Mouse (Mus musculus) lung, postnatal 14 days (tissue): ENCODE data around the gene Slc29a2.
"Not testable (repeated sequence)": the region's sequence is repeated elsewhere in the genome, so short reads cannot be mapped to it uniquely, and the experiment has no call there.

Source experiments
- DNase-seq: peaks from one replicate; pipeline ENCODE4 v3.0.0; 2021

The Slc29a2 gene

DNA sequence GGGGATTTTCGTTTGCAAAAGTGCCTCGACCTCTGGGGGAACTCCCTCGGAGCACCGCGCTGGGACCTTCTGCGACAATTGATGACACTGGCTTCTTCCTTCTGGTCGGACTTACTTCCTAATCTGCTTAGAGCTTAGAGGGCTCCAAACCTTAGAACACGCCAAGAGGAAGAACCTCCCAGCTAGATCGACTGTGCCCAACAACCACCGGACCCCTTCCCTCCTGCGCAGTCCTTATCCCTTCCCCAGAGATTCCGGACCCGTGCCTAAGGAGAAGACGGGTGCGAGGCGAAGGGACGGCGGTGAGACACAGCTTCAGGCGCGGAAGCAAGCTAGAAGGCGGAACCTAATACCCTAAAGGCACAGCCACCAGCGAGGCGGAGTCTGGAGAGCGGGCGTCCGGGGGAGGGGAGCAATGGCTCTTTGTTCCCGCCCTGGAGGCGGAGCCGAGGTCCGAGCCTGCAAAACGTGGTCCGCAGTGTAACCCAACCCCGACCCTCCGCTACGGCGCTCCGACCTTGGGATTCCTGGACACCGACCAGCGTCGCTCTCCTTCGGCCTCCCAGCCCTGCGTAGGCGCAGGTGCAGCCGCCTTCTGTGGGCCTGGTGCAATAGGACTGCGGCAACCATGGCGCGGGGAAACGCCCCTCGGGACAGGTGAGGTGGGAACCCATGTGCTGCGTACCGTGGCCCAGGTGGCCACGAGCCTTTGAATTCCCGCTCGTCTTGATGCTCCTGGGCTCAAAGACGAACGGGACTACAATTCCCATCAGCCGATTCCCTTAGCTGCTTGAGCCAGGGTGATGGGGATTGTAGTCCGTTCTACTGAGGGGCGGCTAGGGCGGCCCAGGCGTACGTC is at the start of gene Slc29a2:
Gene Slc29a2, plus strand, starts transcription at position 240 of the 859 bp plus-strand sequence.
- peak; percentile 91 for DNase-seq

DNA sequence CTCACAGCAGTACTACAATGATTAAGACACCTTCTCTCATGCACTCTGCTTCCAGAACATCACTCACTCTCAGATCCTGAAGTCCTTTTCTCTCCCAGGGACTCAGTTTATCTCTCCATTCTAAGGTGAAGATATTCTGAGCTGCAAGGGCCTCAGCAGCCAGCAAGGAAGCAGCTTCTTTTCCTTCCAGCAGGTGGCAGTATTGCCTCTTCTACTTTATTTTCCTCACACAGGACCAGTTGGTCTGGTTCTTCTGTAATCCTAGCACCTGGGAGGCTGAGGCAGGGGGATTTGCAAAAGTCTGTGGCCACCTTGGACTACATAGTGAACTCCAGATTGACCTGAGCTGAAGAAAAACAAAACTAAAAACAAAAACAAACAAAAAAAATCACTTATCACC is 41.9 kb upstream of the Slc29a2 start:
- peak; percentile 57 for DNase-seq

DNA sequence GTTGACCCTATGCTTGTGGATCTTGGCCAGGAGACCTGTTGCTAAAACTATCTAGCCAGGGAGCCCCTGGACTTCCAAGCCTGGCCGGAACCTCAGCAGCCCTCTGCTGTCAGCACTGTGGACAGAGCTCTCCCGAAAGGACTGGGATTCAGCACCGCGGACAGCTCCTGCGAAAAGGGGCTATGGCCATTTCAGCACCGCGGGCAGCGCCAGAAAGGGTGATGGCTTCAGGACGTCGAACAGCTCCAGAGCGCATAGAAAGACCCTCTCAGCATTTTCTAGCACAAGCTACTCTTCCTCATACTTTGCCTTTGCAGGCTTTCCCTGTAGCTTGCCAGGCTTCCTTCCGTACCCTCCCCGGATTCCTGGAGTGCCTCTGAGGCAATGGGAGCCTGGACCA is 34.6 kb upstream of the Slc29a2 start:
- peak; percentile 97 for DNase-seq

DNA sequence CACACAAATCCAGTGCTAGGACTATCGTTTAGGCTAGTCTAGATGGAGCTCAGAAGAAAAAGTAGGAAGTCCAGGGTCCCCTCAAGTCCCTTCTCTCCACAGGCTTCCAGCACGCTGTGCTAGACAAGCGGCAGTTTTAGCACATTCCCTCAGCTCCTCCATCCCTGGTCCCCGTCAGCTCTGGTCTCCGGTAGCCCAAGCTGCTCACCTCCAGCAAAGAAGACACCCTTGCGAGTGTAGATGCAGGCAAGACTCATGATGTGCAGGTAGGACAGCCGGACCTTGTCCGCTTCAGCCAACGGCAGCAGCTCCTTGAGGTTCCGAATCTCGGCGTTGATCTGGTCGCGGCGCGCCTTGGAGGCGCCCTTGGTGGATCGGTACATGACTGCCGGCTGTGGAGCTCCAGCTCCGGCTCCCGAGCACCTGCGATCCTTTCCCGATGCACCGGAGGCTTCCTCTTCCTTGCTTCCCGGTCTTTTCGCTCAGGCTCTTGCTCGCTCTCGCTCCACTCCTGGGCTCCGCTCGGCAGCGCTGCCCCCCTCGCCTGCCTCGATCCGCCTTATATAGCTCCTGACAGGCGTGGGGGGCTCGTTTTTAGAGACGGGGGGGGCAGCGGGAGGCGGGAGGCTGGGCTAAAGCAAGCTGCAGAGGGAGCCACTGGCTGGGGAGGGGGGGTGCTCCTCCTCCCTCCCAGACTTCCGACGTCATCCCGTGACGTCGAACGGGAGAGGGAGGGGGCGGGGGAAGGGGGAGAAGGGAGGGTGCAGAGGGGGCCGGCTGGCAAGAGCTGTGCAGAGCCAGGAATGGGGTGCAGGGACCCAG is 34.0 kb upstream of the Slc29a2 start:
- DNase-seq, result no peak

- DNase-seq, result no peak
Measured at GRCm38 (mm10) chr19:4990256-4990625, 33.4 kb upstream of the Slc29a2 start, which contains the start of gene Npas4. Gene Npas4 (minus strand): TSS chr19:4990316.

DNA sequence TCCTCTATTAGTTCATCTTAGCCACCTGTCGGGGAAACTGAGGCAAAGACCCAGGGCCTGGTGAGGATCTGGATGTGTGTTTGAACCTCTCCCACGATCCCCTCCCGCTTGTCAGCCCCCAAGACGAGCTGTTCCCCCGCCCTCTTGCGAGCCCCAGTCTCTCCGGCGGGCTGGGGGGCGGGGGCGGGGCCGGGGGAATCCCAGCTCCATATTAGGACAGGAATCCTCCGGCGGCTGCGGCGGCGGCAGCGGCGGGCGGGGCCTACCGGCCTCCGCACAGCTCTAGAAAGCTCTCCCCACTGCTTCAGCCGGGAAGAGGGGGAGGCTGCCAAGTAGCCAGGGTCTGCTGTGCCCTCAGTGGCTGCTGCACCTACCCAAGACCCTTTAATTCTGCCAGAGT is 32.9 kb upstream of the Slc29a2 start:
- no peak for DNase-seq

DNA sequence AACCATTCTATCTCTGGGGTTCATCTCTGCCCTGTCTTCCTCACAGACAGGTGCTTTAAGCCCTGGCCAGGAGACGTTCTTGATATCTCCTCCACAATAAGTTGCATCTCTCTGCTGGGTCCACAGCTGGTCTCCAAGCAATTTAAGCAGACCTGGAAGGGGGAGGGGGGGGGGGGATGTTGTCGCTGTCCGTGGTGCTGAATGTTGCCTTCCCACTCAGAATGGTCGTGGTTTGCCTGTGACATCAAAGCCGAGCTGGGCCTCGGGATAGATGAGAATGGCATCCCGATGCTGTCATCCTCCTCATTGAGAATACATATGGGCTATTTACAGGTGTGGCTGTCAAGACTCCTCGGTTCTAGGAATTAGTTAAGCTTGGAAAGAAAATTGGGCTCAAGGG is 31.3 kb upstream of the Slc29a2 start:
- no peak for DNase-seq

DNA sequence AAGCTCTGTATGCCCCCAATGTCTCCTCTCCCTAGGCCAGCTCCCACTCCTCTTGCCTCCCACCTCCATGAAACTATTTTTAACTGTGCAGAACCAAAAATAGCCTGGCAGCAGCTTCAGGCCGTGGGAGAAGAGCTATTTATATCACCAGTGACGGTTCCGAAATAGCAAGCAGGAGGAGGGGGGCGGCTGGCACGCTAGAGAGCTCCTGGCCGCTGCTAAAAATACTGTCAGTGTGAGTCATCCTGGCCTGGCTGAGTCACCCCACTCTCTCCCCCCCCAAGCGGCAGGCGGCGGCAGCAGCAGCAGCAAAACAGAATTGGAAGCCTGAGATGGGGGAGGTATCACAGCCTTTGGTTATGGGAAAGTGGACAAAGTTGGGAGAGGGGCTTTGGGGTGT is 30.8 kb upstream of the Slc29a2 start:
- peak; percentile 52 for DNase-seq

GRCm38 (mm10) chr19:4994043-4994442 is 29.6 kb upstream of the Slc29a2 start:
- no peak for DNase-seq

DNA sequence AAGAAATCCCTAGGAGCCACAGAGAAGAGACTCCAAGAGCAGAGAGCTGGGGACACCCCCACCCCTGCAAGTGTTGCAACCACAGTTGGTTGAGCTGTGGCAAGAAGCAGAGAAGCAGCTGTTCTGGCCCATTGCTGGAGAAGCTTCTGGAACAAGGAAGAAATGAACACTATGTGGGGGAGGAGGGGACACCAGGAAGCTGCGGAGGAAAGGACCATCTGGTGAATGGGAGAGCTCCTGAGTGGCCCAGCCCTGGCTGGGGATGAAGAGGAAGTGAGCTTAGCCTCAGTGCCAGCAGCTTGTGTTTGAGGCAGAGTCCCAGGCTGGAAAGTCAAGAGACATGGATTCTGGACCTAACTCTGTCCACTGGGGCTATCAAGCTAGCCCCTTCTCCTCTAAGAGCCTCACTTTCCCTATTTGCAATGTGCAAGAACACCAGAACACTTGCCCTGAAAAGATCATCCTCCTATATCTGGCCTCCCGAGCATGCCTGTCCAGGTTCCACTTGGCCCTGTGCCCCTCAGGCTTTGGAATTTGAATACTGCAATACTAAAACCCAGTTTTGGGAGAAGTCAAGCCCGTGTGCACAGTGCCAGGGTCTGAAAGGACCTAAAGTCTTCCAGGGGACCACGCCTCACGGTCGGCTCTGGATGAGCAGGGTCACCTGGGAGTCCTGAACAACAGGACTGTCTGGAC is 24.1 kb upstream of the Slc29a2 start:
- DNase-seq, result no peak

DNA sequence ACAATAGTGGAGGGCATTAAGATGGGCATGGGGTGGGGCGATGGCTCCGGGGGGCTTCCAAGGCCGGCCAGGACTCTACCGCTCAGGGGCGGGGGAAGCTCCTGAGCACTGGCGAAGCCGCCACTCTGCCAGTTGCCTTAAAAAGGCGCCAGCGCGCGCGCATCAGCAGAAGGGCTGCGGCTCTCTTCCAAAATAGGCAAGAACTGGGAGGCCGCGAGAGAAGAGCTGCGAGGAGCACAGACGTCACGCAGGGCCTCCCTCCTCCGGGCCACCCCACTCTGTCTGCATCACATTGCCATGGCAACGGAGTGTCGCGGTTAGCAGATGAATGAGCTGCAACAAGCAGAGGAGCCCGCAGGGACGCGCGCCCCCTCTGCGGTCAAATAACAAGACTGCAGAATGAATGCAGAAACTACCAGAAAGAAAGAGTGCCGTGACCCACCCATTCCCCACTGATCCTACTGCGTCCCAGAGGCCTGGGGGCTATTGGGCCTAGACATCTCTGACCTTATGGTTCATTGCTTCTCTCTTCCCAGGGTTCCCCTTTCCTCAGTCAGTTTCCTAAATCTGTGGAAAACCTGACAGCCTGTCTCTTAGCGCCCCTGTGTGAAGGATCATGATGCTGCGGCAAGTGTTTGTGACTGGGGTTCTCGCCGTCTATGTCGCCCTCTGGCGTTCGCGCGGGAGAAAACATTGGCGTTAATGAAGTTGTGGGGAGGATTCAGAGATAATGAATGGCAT is 21.8 kb upstream of the Slc29a2 start:
- peak; percentile 76 for DNase-seq

- not testable (repeated sequence) for DNase-seq
Measured at GRCm38 (mm10) chr19:5003644-5004043, 20.0 kb upstream of the Slc29a2 start.

DNA sequence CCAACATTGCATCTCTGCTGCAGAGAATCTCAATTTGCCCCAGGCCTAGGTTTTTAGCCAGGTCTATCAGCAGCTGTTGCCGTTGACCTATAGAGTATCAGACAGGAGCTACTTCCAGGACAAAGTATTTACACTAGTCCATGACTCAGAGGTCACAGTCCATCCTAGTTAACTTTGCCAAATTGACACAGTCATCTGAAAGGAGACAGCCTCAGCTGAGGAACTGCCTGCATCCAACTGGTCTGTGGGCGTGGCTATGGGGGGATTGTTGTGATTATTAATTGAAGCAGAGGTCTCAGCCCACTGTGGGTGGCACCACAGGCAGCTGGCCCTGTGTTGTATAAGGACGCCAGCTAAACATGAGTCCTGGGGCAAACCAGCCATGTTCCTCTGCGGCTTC is 18.7 kb upstream of the Slc29a2 start:
- DNase-seq, result no peak

GRCm38 (mm10) chr19:5013138-5013537 is 10.5 kb upstream of the Slc29a2 start:
- DNase-seq, result no peak

DNA sequence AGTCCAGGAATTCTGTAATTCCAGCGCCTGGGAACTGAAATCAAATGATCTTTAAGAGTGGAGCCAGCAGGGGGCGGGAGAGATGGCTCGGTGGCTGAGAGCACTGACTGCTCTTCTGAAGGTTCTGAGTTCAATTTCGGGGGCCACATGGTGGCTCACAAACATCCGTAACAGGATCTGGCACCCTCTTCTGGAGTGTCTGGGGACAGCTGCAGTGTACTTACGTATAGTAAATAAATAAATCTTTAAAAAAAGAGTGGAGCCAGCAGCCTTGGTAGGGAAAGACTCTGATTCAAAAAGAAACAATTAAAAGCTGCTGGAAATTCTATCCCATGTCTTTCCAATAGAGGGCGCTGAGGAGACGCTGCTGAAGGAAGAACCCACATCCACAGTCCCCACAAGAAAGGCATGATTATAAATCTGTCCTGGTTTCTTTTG is 8.7 kb upstream of the Slc29a2 start:
- peak; percentile 44 for DNase-seq

GRCm38 (mm10) chr19:5016221-5016742 is 7.4 kb upstream of the Slc29a2 start:
- peak; percentile 47 for DNase-seq

- DNase-seq, result peak; percentile 81
Measured at GRCm38 (mm10) chr19:5016782-5017181, 6.9 kb upstream of the Slc29a2 start.

DNA sequence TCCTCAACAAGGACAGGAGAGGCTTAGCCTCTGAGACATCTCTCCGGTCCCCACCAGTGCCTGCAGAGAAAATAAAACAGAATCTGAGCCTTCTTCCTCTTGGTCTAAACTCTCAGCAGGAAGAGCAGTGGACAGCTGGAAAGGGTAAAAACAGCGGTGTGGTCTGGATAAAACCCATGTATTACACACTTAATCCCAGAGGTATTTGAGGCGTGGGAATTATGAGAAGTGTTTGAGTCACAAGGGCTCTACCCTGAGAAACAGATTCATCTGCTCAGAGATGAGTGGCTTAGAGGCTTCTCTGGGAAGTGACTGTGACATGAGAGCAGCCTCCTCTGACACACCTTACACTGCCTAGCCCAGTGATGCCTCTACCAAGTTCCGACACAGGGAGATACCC is 6.0 kb upstream of the Slc29a2 start:
- DNase-seq, result no peak

DNA sequence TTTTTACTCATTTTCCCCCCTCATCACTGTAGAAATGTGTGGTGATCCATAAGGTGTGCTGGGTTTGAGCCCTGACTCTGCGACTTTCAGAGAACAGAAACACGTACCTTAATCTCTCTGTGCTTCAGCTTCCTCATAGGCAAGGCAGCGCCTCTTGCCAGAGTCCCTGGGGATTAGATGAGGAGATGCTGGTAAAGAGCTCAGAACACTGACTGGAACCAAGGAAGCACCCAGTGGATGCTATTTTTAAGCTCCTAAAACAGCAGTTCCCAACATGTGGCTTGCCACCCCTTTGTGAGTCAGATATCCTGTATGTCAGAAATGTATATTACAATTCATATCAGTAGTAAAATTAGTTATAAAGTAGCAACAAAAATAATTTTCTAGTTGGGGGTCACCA is 5.5 kb upstream of the Slc29a2 start:
- no peak for DNase-seq

GRCm38 (mm10) chr19:5021416-5021815 is 2.2 kb upstream of the Slc29a2 start:
- no peak for DNase-seq

- DNase-seq, result no peak
Measured at GRCm38 (mm10) chr19:5026111-5026510, 2.5 kb downstream of the Slc29a2 start.

DNA sequence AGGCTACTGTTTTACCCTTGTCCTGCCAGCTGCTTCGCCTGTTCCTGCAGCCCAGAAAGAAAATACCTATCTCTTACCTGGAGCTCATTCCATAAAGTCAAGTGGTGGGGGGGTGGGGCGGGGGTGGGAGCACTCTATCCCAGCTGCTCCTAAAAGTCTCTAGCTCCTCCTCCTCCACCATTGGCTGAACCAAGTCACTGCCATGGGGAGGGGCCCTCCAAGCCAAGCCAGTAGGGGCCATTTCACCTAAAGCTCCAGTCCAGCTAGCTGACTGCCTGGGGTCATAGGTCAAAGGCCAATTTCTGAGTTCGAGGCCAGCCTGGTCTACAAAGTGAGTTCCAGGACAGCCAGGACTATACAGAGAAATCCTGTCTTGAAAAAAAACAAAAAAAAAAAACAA is 9.0 kb downstream of the Slc29a2 start:
- DNase-seq, result no peak
